Mouse (Mus musculus): ENCODE data around the gene Fam193a.

DNA sequence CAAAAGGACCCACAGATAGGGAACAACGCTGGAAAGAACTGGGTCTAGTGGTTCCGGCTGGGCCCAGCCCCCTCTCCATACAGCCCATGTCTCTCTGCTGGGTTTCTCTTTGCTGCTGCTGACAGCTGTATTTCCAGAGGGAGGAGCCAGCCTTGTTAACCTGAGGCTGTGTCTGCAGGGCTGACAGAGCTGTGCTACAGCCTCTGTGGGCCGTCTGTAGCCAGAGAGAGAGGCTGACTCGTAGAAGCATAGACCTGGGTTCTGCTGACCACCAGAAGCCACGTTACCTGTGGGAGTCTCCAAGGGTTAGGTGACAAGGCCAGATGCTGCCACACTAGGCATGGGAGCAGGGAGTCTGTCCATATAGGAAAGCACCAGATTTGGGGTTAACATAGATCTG is 163.3 kb downstream of the Fam193a start:
- TF ChIP-seq POLR2A (IDR thresholded peaks at IDR 0.05; ENCODE audit: control insufficient read depth, extremely low read depth, insufficient read depth, low read length, poor library complexity) = no peak
- no peak for TF ChIP-seq CTCF (IDR thresholded peaks at IDR 0.05; ENCODE audit: borderline replicate concordance, control insufficient read depth, extremely low read depth, insufficient read depth, low read length, poor library complexity)

Data from thymus, adult 2 months (tissue).